Mouse (Mus musculus): Measurements from ENCODE around the gene Cd160.

Cd160 gene

GRCm38 (mm10) chr3:96829856-96830255 lies 705 bp upstream of the Cd160 start:
- in situ Hi-C loops (cut with MboI), result no loop called here

- in situ Hi-C loops (cut with MboI), result no loop called here
These were observed 765 bp downstream of the Cd160 start for GRCm38 (mm10) chr3:96828308-96828864.

GRCm38 (mm10) chr3:96825261-96825660 lies 3.9 kb downstream of the Cd160 start:
- in situ Hi-C loops (cut with MboI), result no loop called here

- in situ Hi-C loops (cut with MboI), result no loop called here
These were observed 4.5 kb downstream of the Cd160 start for GRCm38 (mm10) chr3:96824614-96825013.

- in situ Hi-C loops (cut with MboI), result no loop called here
These were observed 5.5 kb downstream of the Cd160 start for GRCm38 (mm10) chr3:96823701-96824100.

GRCm38 (mm10) chr3:96821581-96821980 lies 7.6 kb downstream of the Cd160 start:
- in situ Hi-C loops (cut with MboI), result no loop called here

GRCm38 (mm10) chr3:96820116-96820915 lies 8.8 kb downstream of the Cd160 start:
- in situ Hi-C loops (cut with MboI), result no loop called here

- in situ Hi-C loops (cut with MboI), result no loop called here
These were observed 14.8 kb downstream of the Cd160 start for GRCm38 (mm10) chr3:96814342-96814741.

- in situ Hi-C loops (cut with MboI), result no loop called here
These were observed 15.4 kb downstream of the Cd160 start for GRCm38 (mm10) chr3:96813591-96814244.

GRCm38 (mm10) chr3:96813106-96813505 lies 16.0 kb downstream of the Cd160 start:
- in situ Hi-C loops (cut with MboI), result no loop called here

GRCm38 (mm10) chr3:96812395-96813091 lies 16.6 kb downstream of the Cd160 start:
- in situ Hi-C loops (cut with MboI), result no loop called here

GRCm38 (mm10) chr3:96811232-96811631 lies 17.9 kb downstream of the Cd160 start:
- in situ Hi-C loops (cut with MboI), result no loop called here

- in situ Hi-C loops (cut with MboI), result no loop called here
These were observed 20.5 kb downstream of the Cd160 start for GRCm38 (mm10) chr3:96808651-96809050.

- in situ Hi-C loops (cut with MboI), result no loop called here
These were observed 21.0 kb downstream of the Cd160 start for GRCm38 (mm10) chr3:96808136-96808535.

GRCm38 (mm10) chr3:96802214-96802613 lies 26.9 kb downstream of the Cd160 start:
- in situ Hi-C loops (cut with MboI), result no loop called here

- in situ Hi-C loops (cut with MboI), result no loop called here
These were observed 28.9 kb downstream of the Cd160 start for GRCm38 (mm10) chr3:96800254-96800653.

GRCm38 (mm10) chr3:96788506-96788905 lies 40.6 kb downstream of the Cd160 start:
- in situ Hi-C loops (cut with MboI), result no loop called here

GRCm38 (mm10) chr3:96787784-96788183 lies 41.4 kb downstream of the Cd160 start:
- in situ Hi-C loops (cut with MboI), result no loop called here

- in situ Hi-C loops (cut with MboI), result no loop called here
These were observed 46.9 kb downstream of the Cd160 start for GRCm38 (mm10) chr3:96782236-96782635.

GRCm38 (mm10) chr3:96777120-96777519 lies 52.0 kb downstream of the Cd160 start:
- in situ Hi-C loops (cut with MboI), result no loop called here

GRCm38 (mm10) chr3:96772949-96773348 lies 56.2 kb downstream of the Cd160 start:
- in situ Hi-C loops (cut with MboI), result no loop called here

- in situ Hi-C loops (cut with MboI), result no loop called here
These were observed 59.2 kb downstream of the Cd160 start for GRCm38 (mm10) chr3:96769971-96770370.

All from mature B cell (primary cell).